Mouse (Mus musculus) forebrain, embryonic 11.5 days (tissue): ENCODE measurements at regions not wholly inside any gene's neighbourhood (a gene's known extent, or its start where the extent isn't known, plus 50 kb on each side); places are given as distances from the start of the nearest gene placed in this dataset.

Source experiments
- ATAC-seq: fragments of 200-750 bp; cut with Nextera tagmentation; replicated peaks from 2 replicates; pipeline ENCODE4 v1.8.0; 2017; ENCODE audit warnings: moderate TSS enrichment; ENCODE audit not compliant: low FRiP score
- DNase-seq: peaks from one replicate; pipeline ENCODE4 v3.0.0-alpha.2; 2017; ENCODE audit warnings: low spot score
- H3K27ac ChIP-seq: fragments of 300-500 bp; sonication (generic); 2 replicates; pipeline ENCODE4 v1.5.1; 2014; ENCODE audit warnings: low read depth, low read length
- H3K27me3 ChIP-seq: fragments of 300-500 bp; sonication (generic); 2 replicates; pipeline ENCODE4 v1.6.1; 2014; ENCODE audit warnings: mild to moderate bottlenecking, low read length, mixed read lengths; ENCODE audit not compliant: control insufficient read depth, insufficient read depth
- H3K36me3 ChIP-seq: fragments of 300-500 bp; sonication (generic); 2 replicates; pipeline ENCODE4 v1.6.1; 2014; ENCODE audit warnings: mild to moderate bottlenecking, low read length, moderate library complexity, mixed read lengths; ENCODE audit not compliant: control insufficient read depth, insufficient read depth
- H3K4me1 ChIP-seq: fragments of 300-500 bp; sonication (generic); replicated peaks from 2 replicates; pipeline ENCODE4 v1.6.1; 2014; ENCODE audit warnings: low read length, mixed read lengths; ENCODE audit not compliant: control insufficient read depth, insufficient read depth
- H3K4me2 ChIP-seq: fragments of 300-500 bp; sonication (generic); 2 replicates; pipeline ENCODE4 v1.6.1; 2014; ENCODE audit warnings: low read depth, mild to moderate bottlenecking, low read length, moderate library complexity, mixed read lengths; ENCODE audit not compliant: severe bottlenecking
- H3K4me3 ChIP-seq: fragments of 300-500 bp; sonication (generic); 2 replicates; pipeline ENCODE4 v1.5.1; 2014; ENCODE audit warnings: low read depth, low read length
- H3K9ac ChIP-seq: fragments of 300-500 bp; sonication (generic); 2 replicates; pipeline ENCODE4 v1.6.1; 2014; ENCODE audit warnings: low read length
- H3K9me3 ChIP-seq: fragments of 300-500 bp; sonication (generic); 2 replicates; pipeline ENCODE4 v1.6.1; 2016; ENCODE audit warnings: low read length, mixed read lengths; ENCODE audit not compliant: control insufficient read depth
- WGBS: fragments of 180-500 bp; shearing (Covaris S2); extraction: QIAGEN DNeasy Blood & Tissue Kit; methylation state at CpG from one replicate; pipeline ENCODE4 v1.1.7; 2014; 5-methylcytosine and 5-hydroxymethylcytosine counted together

DNA sequence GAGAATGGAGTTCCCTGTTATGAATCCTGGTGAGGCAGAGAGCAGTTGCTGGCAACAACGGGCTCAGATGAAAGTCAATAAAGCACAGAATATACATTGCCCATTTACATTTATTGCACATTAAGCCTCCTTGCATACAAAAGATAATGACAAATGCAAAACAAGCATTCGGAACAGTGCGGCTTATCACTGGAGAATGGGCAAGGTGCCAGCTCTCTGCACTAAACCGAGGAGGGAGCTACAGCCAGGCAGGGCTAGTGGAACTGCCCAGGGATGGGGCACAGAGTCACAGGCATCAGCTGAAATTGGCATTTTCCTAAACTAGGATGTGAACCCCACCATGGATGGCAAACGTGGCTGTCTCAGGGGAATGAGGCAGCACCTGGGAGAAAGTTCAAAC lies 2514.8 kb upstream of the 5930422O12Rik start:
- no peak overlapping the region for H3K4me3 ChIP-seq
- no peaks in the 10 kb centered on the region for H3K27me3 ChIP-seq
- H3K4me1 ChIP-seq, result peaks cover 5% of the 10 kb centered on the region; the same call in 1 of the 2 replicates
- ATAC-seq, result no peak
- H3K4me2 ChIP-seq, result no peak overlapping the region
- DNase-seq, result no peak
- H3K36me3 ChIP-seq, result no peaks in the 10 kb centered on the region
- no peaks in the 10 kb centered on the region; the same call in 1 of the 2 replicates for H3K9me3 ChIP-seq
- H3K27ac ChIP-seq, result no peak overlapping the region
- WGBS, result 81% methylated on average over 5 of the region's 5 CpGs
- H3K9ac ChIP-seq, result no peak overlapping the region

- Histone ChIP-seq H3K36me3 (no peaks in the 10 kb centered on the region), H3K27me3 (no peaks in the 10 kb centered on the region; the same call in 1 of the 2 replicates), H3K9ac (no peak overlapping the region), H3K4me1 (peaks cover 5% of the 10 kb centered on the region; the same call in 1 of the 2 replicates), H3K4me2 (no peak overlapping the region), H3K27ac (no peak overlapping the region), H3K4me3 (no peak overlapping the region), H3K9me3 (no peaks in the 10 kb centered on the region; the same call in 1 of the 2 replicates)
- 65% methylated on average over 7 of the region's 7 CpGs for WGBS
- ATAC-seq (no peak), DNase-seq (no peak)
Measured at GRCm38 (mm10) chr8:30915127-30915526, 2513.4 kb upstream of the 5930422O12Rik start.

- WGBS, result 4% methylated on average over 13 of the region's 13 CpGs
- H3K27ac ChIP-seq, result no peak overlapping the region
- H3K4me3 ChIP-seq, result peak overlapping the region; percentile 25
Measured at GRCm38 (mm10) chr8:30915601-30916171, 2512.8 kb upstream of the 5930422O12Rik start.

GRCm38 (mm10) chr8:30916184-30916751 lies 2512.2 kb upstream of the 5930422O12Rik start:
- DNase-seq (peak; percentile 53), ATAC-seq (peak; percentile 52)
- 8% methylated on average over 12 of the region's 12 CpGs for WGBS
- Histone ChIP-seq H3K4me3 (peak overlapping the region; percentile 25), H3K36me3 (no peaks in the 10 kb centered on the region), H3K4me2 (peak overlapping the region; percentile 52), H3K27ac (peak overlapping the region; percentile 38; the same call in 1 of the 2 replicates), H3K9ac (peak overlapping the region; percentile 59), H3K9me3 (no peaks in the 10 kb centered on the region; the same call in 1 of the 2 replicates), H3K27me3 (no peaks in the 10 kb centered on the region; the same call in 1 of the 2 replicates), H3K4me1 (peaks cover 5% of the 10 kb centered on the region; the same call in 1 of the 2 replicates)

More at GRCm38 (mm10) chr8:30915601-30916171, 2512.8 kb upstream of the 5930422O12Rik start:
- Histone ChIP-seq H3K36me3 (no peaks in the 10 kb centered on the region), H3K4me1 (peaks cover 5% of the 10 kb centered on the region; the same call in 1 of the 2 replicates), H3K4me2 (peak overlapping the region; percentile 52), H3K9me3 (no peaks in the 10 kb centered on the region; the same call in 1 of the 2 replicates), H3K27me3 (no peaks in the 10 kb centered on the region; the same call in 1 of the 2 replicates), H3K9ac (peak overlapping the region; percentile 59)
- DNase-seq, result peak; percentile 61
- peak; percentile 82 for ATAC-seq

DNA sequence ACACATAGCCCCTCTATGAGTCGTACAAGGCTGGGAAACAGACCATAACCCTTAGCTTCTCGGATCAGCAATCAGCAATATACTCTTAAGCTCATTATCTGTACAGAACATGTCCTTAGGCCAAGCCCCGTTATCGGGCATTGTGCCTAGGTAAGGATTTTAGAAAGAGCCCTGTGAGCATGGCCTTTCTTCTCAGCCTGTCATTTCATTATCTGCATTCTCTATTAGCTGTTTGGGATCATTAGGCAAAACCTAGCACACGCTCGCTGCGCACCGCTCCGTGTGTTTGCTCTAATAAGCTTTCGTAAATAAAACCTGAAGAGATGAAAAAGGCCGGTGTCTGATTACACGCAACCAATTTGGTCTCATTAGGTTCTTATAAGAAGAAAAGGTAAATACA lies 2507.1 kb upstream of the 5930422O12Rik start:
- WGBS, result 54% methylated on average over 12 of the region's 12 CpGs
- no peak overlapping the region for H3K9ac ChIP-seq
- DNase-seq (peak; percentile 63), ATAC-seq (no peak)
- H3K4me2 ChIP-seq, result no peak overlapping the region
- H3K27ac ChIP-seq, result no peak overlapping the region
- no peaks in the 10 kb centered on the region for H3K36me3 ChIP-seq
- H3K27me3 ChIP-seq, result peaks cover 3% of the 10 kb centered on the region
- no peak overlapping the region for H3K4me3 ChIP-seq
- no peaks in the 10 kb centered on the region; the same call in 1 of the 2 replicates for H3K9me3 ChIP-seq
- peaks cover 3% of the 10 kb centered on the region; the same call in 1 of the 2 replicates for H3K4me1 ChIP-seq

DNA sequence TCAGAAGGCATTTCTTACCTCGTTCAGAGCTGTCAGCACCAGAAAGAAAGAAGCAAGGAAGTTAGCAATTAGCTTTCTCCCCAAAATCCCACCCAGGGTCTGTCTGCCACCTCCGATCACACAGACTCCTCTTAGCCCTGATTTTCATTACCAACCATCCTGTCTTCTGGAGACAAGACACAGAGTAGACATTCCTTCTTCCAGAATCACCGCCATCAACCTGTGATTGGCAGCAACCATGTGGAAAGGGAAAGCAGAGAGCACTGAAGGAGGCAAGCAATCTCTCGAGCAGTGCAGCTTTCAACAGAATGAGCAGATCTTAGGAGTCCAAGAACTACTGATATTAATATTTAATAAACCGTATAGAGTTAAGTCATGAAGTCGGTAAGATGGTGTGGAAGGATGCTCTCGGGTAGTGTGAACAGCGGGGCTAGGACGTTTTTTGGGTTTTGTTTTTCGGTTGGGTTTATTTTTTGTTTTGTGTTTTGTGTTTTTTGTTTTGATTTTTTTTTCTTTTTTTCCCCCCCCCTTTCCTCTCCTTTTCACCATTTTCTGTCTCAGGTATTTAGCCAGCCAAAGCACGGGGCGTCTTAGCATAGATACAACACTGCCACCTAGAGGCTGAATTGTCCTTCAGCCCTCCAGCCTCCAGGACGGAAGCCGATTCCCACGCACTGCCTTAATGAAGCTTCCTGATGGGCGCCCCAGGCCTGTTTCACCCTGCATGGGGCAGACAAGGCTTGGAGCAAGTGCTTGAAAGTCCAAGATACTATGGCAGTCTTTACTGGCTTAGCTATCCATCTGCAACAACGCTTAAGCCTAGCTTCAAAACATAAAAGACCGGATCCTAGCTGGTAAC lies 2505.0 kb upstream of the 5930422O12Rik start:
- no peaks in the 10 kb centered on the region for H3K36me3 ChIP-seq
- peak; percentile 92 for DNase-seq
- no peaks in the 10 kb centered on the region for H3K9me3 ChIP-seq
- H3K4me2 ChIP-seq, result no peak overlapping the region; the same call in 1 of the 2 replicates
- H3K9ac ChIP-seq, result no peak overlapping the region
- peaks cover 5% of the 10 kb centered on the region for H3K27me3 ChIP-seq
- H3K4me1 ChIP-seq, result peaks cover 3% of the 10 kb centered on the region; the same call in 1 of the 2 replicates
- 36% methylated on average over 18 of the region's 18 CpGs for WGBS
- H3K4me3 ChIP-seq, result no peak overlapping the region
- ATAC-seq, result peak; percentile 95
- no peak overlapping the region; the same call in 1 of the 2 replicates for H3K27ac ChIP-seq

DNA sequence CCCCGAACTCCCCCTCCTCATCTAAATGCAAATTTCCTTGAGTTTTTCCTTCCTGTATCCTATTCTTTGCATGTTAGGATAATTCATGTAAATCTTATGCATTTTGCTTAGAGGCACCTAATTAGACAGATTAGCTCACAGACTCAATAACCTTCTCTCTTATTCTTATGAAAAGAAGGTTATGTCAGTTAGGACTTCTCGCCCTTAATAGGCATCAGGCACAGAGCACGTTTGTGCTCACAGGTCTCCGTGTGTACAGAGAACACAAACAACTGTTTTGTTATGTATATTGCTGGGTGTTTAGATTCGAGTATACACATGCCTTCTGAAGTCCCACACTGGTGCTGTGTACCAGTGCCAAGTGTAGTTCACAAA lies 2504.4 kb upstream of the 5930422O12Rik start:
- Histone ChIP-seq H3K9me3 (no peaks in the 10 kb centered on the region), H3K4me1 (peaks cover 3% of the 10 kb centered on the region; the same call in 1 of the 2 replicates), H3K27me3 (peaks cover 5% of the 10 kb centered on the region; the same call in 1 of the 2 replicates), H3K36me3 (no peaks in the 10 kb centered on the region), H3K9ac (no peak overlapping the region), H3K4me2 (peak overlapping the region; percentile 13; the same call in 1 of the 2 replicates), H3K4me3 (no peak overlapping the region), H3K27ac (peak overlapping the region; percentile 20; the same call in 1 of the 2 replicates)
- 5% methylated on average over 5 of the region's 5 CpGs for WGBS
- peak; percentile 53 for DNase-seq
- peak; percentile 92 for ATAC-seq

DNA sequence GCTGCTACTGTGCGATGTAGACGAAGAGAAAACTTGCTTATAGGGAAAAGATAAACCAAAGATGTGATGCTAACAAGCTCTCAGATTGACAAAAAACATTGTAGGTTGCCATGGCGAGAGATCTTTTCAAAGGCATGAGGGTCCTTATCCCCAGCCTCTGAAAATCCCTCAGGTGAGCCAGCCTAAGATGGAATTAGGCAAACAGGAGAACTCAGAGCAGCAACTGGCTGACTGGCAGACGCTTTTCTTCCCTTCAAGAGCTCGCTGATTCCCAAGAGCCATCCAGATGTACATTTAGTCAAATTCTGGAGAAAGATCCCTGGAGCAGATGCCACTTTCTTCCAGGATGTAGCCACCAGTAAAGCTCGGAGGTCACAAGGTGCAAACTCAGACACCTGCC lies 2503.9 kb upstream of the 5930422O12Rik start:
- no peaks in the 10 kb centered on the region for H3K36me3 ChIP-seq
- no peak; the same call in 1 of the 2 replicates for ATAC-seq

More for the DNA sequence above, 2503.9 kb upstream of the 5930422O12Rik start:
- DNase-seq, result peak; percentile 54
- peak overlapping the region; percentile 47; the same call in 1 of the 2 replicates for H3K27ac ChIP-seq
- no peak overlapping the region for H3K9ac ChIP-seq
- WGBS, result 39% methylated on average over 6 of the region's 6 CpGs
- peaks cover 3% of the 10 kb centered on the region; the same call in 1 of the 2 replicates for H3K4me1 ChIP-seq
- H3K9me3 ChIP-seq, result no peaks in the 10 kb centered on the region
- peaks cover 5% of the 10 kb centered on the region; the same call in 1 of the 2 replicates for H3K27me3 ChIP-seq
- H3K4me3 ChIP-seq, result no peak overlapping the region
- H3K4me2 ChIP-seq, result peak overlapping the region; percentile 13; the same call in 1 of the 2 replicates
